In the genomic region with DNA sequence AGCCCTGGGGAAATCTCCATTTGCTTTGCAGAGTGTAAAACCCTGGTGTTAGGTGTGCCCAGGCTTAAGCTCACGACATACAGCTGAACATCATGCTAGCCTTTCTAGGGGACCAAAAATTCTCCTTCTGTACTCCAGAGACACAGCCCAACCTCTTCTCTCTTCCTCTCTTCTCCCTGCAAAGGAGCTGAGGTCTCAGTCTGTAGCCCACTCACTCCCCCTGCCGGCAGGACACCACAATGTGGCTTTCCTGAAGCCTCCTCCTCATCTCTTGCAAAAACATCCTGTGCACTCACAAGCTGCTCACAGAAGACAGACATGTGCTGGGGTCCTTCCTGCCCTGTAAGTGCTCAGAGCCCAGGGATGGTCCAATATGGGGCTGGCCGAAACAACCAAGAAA, we compare ENCODE assay signal across 8 mouse cellular contexts. TPM values are rescaled to one million over a fixed set of nuclear protein-coding genes. Genes with fewer than 3 reads are reported as not detected.
DNase-seq lines count a peak whose midpoint lies in the region; ATAC-seq and TF ChIP-seq lines count a peak whose summit lies in the region.

No protein-coding gene starts in this region.

- DNase-seq in heart, adult 11 months: peak; percentile 94
- DNase-seq in heart, embryonic 10.5 days (ENCODE audit: low spot score): no peak
- peak; percentile 75 to 81 for DNase-seq in cerebellum, adult 18-20 months
- peak; percentile 57 for DNase-seq in forelimb bud, embryonic 11.5 days (ENCODE audit: low read depth, low spot score)
- DNase-seq in hindbrain, postnatal 0 days (ENCODE audit: low spot score): peak; percentile 81
- peak; percentile 67 to 87 for DNase-seq in left cerebral cortex, postnatal 10 days (ENCODE audit: extremely low spot score in 1 of 2, low spot score in 2 of 2)
- DNase-seq in midbrain, embryonic 11.5 days (ENCODE audit: low spot score, missing footprints): peak; percentile 93
- DNase-seq in spleen, adult 12 weeks (ENCODE audit: low spot score): peak; percentile 44

- intact Hi-C loops in left cerebral cortex, postnatal 10 days (cut with DNase I): no loop called here

- H3K27ac ChIP-seq in heart, embryonic 10.5 days: no peak overlapping the region
- H3K27ac ChIP-seq in hindbrain, postnatal 0 days: no peak overlapping the region
- no peak overlapping the region for H3K27ac ChIP-seq in midbrain, embryonic 11.5 days (ENCODE audit: low read depth, low read length)

- no peak overlapping the region for H3K4me2 ChIP-seq in hindbrain, postnatal 0 days (ENCODE audit: low read depth, low read length)
- H3K4me2 ChIP-seq in midbrain, embryonic 11.5 days: no peak overlapping the region

- H3K36me3 ChIP-seq in heart, embryonic 10.5 days: peaks cover 74% of the 10 kb centered on the region
- H3K36me3 ChIP-seq in hindbrain, postnatal 0 days (ENCODE audit: insufficient read depth, low read length): peaks cover 48% of the 10 kb centered on the region
- peaks cover 20% of the 10 kb centered on the region for H3K36me3 ChIP-seq in midbrain, embryonic 11.5 days (ENCODE audit: control insufficient read depth, insufficient read depth, low read length)

- WGBS in heart, embryonic 10.5 days: 34% methylated on average over 3 of the region's 3 CpGs
- WGBS in hindbrain, postnatal 0 days: 35% methylated on average over 3 of the region's 3 CpGs
- 39% methylated on average over 3 of the region's 3 CpGs for WGBS in midbrain, embryonic 11.5 days

- ATAC-seq in hindbrain, postnatal 0 days: peak; percentile 67
- ATAC-seq in midbrain, embryonic 11.5 days (ENCODE audit: low FRiP score): no peak

- no peak overlapping the region for H3K4me3 ChIP-seq in heart, embryonic 10.5 days
- no peak overlapping the region for H3K4me3 ChIP-seq in hindbrain, postnatal 0 days (ENCODE audit: low read length)
- no peak overlapping the region for H3K4me3 ChIP-seq in midbrain, embryonic 11.5 days (ENCODE audit: low read depth, low read length)

- TF ChIP-seq CTCF in hindbrain, postnatal 0 days (IDR thresholded peaks at IDR 0.05; ENCODE audit: low read depth): peak; percentile 91

- H3K9me3 ChIP-seq in heart, embryonic 10.5 days: no peaks in the 10 kb centered on the region
- no peaks in the 10 kb centered on the region for H3K9me3 ChIP-seq in hindbrain, postnatal 0 days (ENCODE audit: low read length)
- H3K9me3 ChIP-seq in midbrain, embryonic 11.5 days (ENCODE audit: control insufficient read depth, low read length): no peaks in the 10 kb centered on the region

- H3K9ac ChIP-seq in hindbrain, postnatal 0 days (replicated peaks; ENCODE audit: low read length): no peak overlapping the region
- H3K9ac ChIP-seq in midbrain, embryonic 11.5 days (ENCODE audit: low read length): no peak overlapping the region

- H3K27me3 ChIP-seq in heart, embryonic 10.5 days (ENCODE audit: insufficient read depth, poor library complexity, severe bottlenecking): no peaks in the 10 kb centered on the region
- no peaks in the 10 kb centered on the region for H3K27me3 ChIP-seq in hindbrain, postnatal 0 days (ENCODE audit: insufficient read depth, low read length)
- no peaks in the 10 kb centered on the region for H3K27me3 ChIP-seq in midbrain, embryonic 11.5 days (ENCODE audit: control insufficient read depth, insufficient read depth, low read length)

- no peaks in the 10 kb centered on the region for H3K4me1 ChIP-seq in heart, embryonic 10.5 days
- no peaks in the 10 kb centered on the region for H3K4me1 ChIP-seq in hindbrain, postnatal 0 days (ENCODE audit: insufficient read depth, low read length)
- no peaks in the 10 kb centered on the region for H3K4me1 ChIP-seq in midbrain, embryonic 11.5 days (ENCODE audit: control insufficient read depth, insufficient read depth, low read length)

RNA-seq across cellular contexts. Expression of a gene that starts 27.1 kb away (rescaled TPM):
- 4.7 and 11.3 TPM in 2 replicates for polyA plus RNA-seq in heart, embryonic 10.5 days (2016; fragmentation: Nextera tagmentation; extraction: Ambion mirVana)
- 6.6 and 8.2 TPM in 2 replicates for total RNA-seq in hindbrain, postnatal 0 days (2014; rRNA removed)
- polyA plus RNA-seq in hindbrain, postnatal 0 days (2015; fragmentation: Nextera tagmentation; extraction: Ambion mirVana): 3.7 and 4.1 TPM in 2 replicates
- 1 to 10 TPM in 1 of 2 experiments, under 1 TPM in 1; 0.79 to 1.1 TPM for total RNA-seq in left cerebral cortex, postnatal 10 days (2021)
- polyA plus RNA-seq in midbrain, embryonic 11.5 days (2014; fragmentation: Nextera tagmentation; extraction: Ambion mirVana): 3.6 and 4.2 TPM in 2 replicates
